Mouse (Mus musculus): ENCODE results near the gene Olfr391-ps. TPM values are rescaled to one million over a fixed set of nuclear protein-coding genes. Genes with fewer than 3 reads are reported as not detected.

Gene Olfr391-ps
- total RNA-seq (2021) = not detected
- long read RNA-seq, experiment 1 = 0 reads
- long read RNA-seq, experiment 2 = 0 reads

DNA sequence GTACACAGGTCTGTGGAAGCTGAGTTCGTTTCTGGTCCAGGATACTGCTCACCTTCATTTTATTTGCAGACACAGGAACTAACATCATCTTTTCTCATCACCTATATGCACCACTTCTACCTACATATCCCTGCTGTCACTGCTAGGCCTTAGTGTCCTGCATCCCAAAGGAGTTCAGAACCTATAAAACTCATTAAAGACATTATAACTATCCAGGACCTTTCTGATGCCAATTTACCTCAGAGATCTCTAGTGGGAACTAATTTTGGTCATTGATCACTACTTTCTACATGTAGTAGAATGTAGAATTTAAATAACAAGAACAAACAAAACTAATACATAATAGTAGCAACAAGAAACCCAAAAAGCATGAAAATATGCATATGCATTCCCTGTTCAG, at the start of gene Olfr391-ps:
TSS of gene Olfr391-ps (minus strand) at position 101 of the 400 bp plus-strand sequence.
- DNase-seq (ENCODE audit: low spot score in 2 of 2) = no peak

- no peak for DNase-seq (ENCODE audit: low spot score in 2 of 2)
These were observed 48.5 kb upstream of the Olfr391-ps start, which contains the start of gene Olfr393 for GRCm38 (mm10) chr11:73851354-73851753. Gene Olfr393, minus strand, starts transcription at chr11:73851454.

DNA sequence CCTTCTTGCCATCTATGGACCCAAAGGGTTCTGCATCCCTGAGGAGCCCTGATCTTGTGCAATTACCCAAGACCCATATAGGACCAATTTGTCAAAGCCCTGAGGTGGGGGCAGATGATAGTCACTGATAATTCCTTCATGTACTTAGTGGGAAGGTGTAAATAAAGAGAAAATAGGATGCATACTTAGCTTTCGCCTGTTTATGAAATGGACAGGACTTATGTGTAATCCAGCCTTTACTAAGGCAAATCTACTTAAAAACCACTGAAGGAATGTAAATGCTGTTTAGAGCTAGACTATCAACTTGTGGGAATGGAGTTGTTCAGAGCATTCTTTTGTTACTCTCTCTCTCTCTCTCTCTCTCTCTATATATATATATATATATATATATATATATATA, 14.1 kb upstream of the Olfr391-ps start, which contains the start of gene Olfr392:
TSS of gene Olfr392 (minus strand) at position 101 of the 400 bp plus-strand sequence.
- DNase-seq (ENCODE audit: low spot score in 2 of 2) = no peak

DNA sequence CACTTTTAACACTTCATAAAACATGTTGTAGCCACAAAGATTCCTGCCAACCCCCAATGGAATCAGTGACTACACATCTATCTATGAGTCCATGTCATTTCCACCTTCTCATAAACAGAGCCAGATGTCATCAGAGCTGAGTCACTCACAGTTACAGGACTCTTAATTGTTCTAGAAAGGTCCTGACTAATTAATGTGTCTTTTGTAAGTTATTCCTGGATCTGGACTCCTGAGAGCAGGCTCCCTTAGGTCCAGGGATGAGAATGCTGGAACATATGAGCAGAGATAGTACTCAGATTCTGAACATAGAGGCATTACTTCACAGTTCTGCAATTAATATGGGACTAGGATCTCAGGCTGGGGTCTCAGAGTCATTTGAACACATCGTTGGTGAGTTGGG, 20.2 kb downstream of the Olfr391-ps start, which contains the start of gene Olfr390:
TSS of gene Olfr390 (plus strand) at position 301 of the 400 bp plus-strand sequence.
- no peak for DNase-seq (ENCODE audit: low spot score in 2 of 2)

DNA sequence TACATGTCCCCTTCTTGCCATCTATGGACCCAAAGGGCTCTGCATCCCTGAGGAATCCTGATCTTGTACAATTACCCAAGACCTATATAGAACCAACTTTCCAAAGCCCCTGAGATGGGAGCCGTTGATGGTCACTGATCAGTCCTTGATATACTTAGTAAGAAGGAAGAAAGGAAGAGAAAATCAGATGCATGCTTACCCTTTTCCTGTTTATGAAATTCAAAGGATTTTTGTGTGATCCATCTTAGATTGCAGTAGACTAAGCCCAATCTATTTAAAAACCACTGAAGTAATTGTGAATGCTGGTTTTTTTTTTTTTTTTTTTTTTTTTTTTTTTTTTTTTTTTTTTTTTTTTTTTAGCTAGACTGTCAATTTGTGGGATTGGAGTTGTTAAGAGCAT, 22.2 kb downstream of the Olfr391-ps start, which contains the start of gene Olfr389:
TSS of gene Olfr389 (minus strand) at position 101 of the 400 bp plus-strand sequence.
- DNase-seq (ENCODE audit: low spot score in 2 of 2) = no peak

GRCm38 (mm10) chr11:73759115-73759514, 43.7 kb downstream of the Olfr391-ps start:
- no peak for DNase-seq (ENCODE audit: low spot score in 2 of 2)

Other genes starting within 250 kb of the Olfr391-ps start
- not detected for gene Olfr385, start 210.0 kb downstream of the Olfr391-ps start, total RNA-seq (2021)
- not detected for gene Olfr384, start 204.5 kb downstream of the Olfr391-ps start, total RNA-seq (2021)
- gene Zfp735, start 114.3 kb downstream of the Olfr391-ps start, total RNA-seq (2021) = not detected
- gene Olfr389, start 22.3 kb downstream of the Olfr391-ps start, total RNA-seq (2021) = not detected
- not detected for gene Olfr390, start 20.1 kb downstream of the Olfr391-ps start, total RNA-seq (2021)
- not detected for gene Olfr392, start 14.0 kb upstream of the Olfr391-ps start, total RNA-seq (2021)
- not detected for gene Olfr393, start 48.4 kb upstream of the Olfr391-ps start, total RNA-seq (2021)
- gene Olfr394, start 87.7 kb upstream of the Olfr391-ps start, total RNA-seq (2021) = not detected
- not detected for gene Olfr395, start 106.2 kb upstream of the Olfr391-ps start, total RNA-seq (2021)
- gene Olfr23, start 133.6 kb upstream of the Olfr391-ps start, total RNA-seq (2021) = not detected
- gene Olfr397, start 157.8 kb upstream of the Olfr391-ps start, total RNA-seq (2021) = not detected
- not detected for gene Olfr398, start 187.4 kb upstream of the Olfr391-ps start, total RNA-seq (2021)